Mouse (Mus musculus) midbrain, embryonic 15.5 days (tissue): ENCODE results near the gene Epop. TPM values are rescaled to one million over a fixed set of nuclear protein-coding genes. Genes with fewer than 3 reads are reported as not detected.
"Not testable (repeated sequence)": the region's sequence is repeated elsewhere in the genome, so short reads cannot be mapped to it uniquely, and the experiment has no call there.

Experiments
- ATAC-seq: fragments of 200-750 bp; cut with Nextera tagmentation; replicated peaks from 2 replicates; pipeline ENCODE4 v1.8.0; 2017; ENCODE audit warnings: moderate TSS enrichment
- H3K27ac ChIP-seq: fragments of 300-500 bp; sonication (generic); 2 replicates; pipeline ENCODE4 v1.5.1; 2015; ENCODE audit warnings: mild to moderate bottlenecking, inconsistent platforms
- H3K27me3 ChIP-seq: fragments of 300-500 bp; sonication (generic); replicated peaks from 2 replicates; pipeline ENCODE4 v1.6.1; 2015; ENCODE audit warnings: inconsistent platforms
- H3K36me3 ChIP-seq: fragments of 300-500 bp; sonication (generic); replicated peaks from 2 replicates; pipeline ENCODE4 v1.6.1; 2015; ENCODE audit warnings: inconsistent platforms
- H3K4me1 ChIP-seq: fragments of 300-500 bp; sonication (generic); 2 replicates; pipeline ENCODE4 v1.6.1; 2015; ENCODE audit warnings: inconsistent platforms
- H3K4me2 ChIP-seq: fragments of 300-500 bp; sonication (generic); 2 replicates; pipeline ENCODE4 v1.6.1; 2015; ENCODE audit warnings: inconsistent platforms, mild to moderate bottlenecking, moderate library complexity
- H3K4me3 ChIP-seq: fragments of 300-500 bp; sonication (generic); 2 replicates; pipeline ENCODE4 v1.5.1; 2015; ENCODE audit warnings: mild to moderate bottlenecking, inconsistent platforms
- H3K9ac ChIP-seq: fragments of 300-500 bp; sonication (generic); 2 replicates; pipeline ENCODE4 v1.6.1; 2015; ENCODE audit warnings: mild to moderate bottlenecking, inconsistent platforms
- H3K9me3 ChIP-seq: fragments of 300-500 bp; sonication (generic); 2 replicates; pipeline ENCODE4 v1.6.1; 2016; ENCODE audit warnings: inconsistent platforms
- WGBS: fragments of 180-500 bp; shearing (Covaris S2); methylation state at CpG from one replicate; pipeline ENCODE4 v1.1.7; 2015; ENCODE audit warnings: mixed read lengths; 5-methylcytosine and 5-hydroxymethylcytosine counted together
- polyA plus RNA-seq: library from polyadenylated mRNA; unstranded; fragments of >200 nt; fragmentation: Nextera tagmentation; extraction: Ambion mirVana; gene quantifications from 2 replicates; pipeline ENCODE4 v1.2.1, GENCODE M21; 2015

The Epop gene
- polyA plus RNA-seq, 1 experiment from 2014 or later: 1.9 TPM

- no peaks in the 10 kb centered on the region for H3K9me3 ChIP-seq
- H3K4me2 ChIP-seq: no peak overlapping the region
- WGBS: 67% methylated on average over 8 of the region's 8 CpGs
- H3K9ac ChIP-seq: no peak overlapping the region
- no peaks in the 10 kb centered on the region for H3K4me1 ChIP-seq
- no peak overlapping the region for H3K4me3 ChIP-seq
- ATAC-seq: no peak
- H3K36me3 ChIP-seq: no peaks in the 10 kb centered on the region
- no peak overlapping the region for H3K27ac ChIP-seq
- H3K27me3 ChIP-seq: no peaks in the 10 kb centered on the region
Measured at GRCm38 (mm10) chr11:97641668-97642067, 12.2 kb upstream of the Epop start.

GRCm38 (mm10) chr11:97635468-97636019 lies 6.0 kb upstream of the Epop start:
- no peaks in the 10 kb centered on the region for H3K9me3 ChIP-seq
- H3K36me3 ChIP-seq: no peaks in the 10 kb centered on the region
- H3K9ac ChIP-seq: no peak overlapping the region
- peaks cover 16% of the 10 kb centered on the region for H3K27me3 ChIP-seq
- H3K4me3 ChIP-seq: no peak overlapping the region
- H3K4me2 ChIP-seq: no peak overlapping the region
- H3K4me1 ChIP-seq: no peaks in the 10 kb centered on the region; the same call in 1 of the 2 replicates
- ATAC-seq: no peak
- 76% methylated on average over 11 of the region's 11 CpGs for WGBS
- H3K27ac ChIP-seq: no peak overlapping the region

GRCm38 (mm10) chr11:97632440-97632839 lies 2.9 kb upstream of the Epop start:
- ATAC-seq, H3K9me3 ChIP-seq, H3K9ac ChIP-seq, H3K36me3 ChIP-seq, H3K4me3 ChIP-seq, H3K27ac ChIP-seq, H3K4me2 ChIP-seq: not testable (repeated sequence)
- 81% methylated on average over 4 of the region's 4 CpGs for WGBS
- peaks cover 23% of the 10 kb centered on the region for H3K4me1 ChIP-seq
- peaks cover 43% of the 10 kb centered on the region for H3K27me3 ChIP-seq

- Histone ChIP-seq H3K4me1 (peaks cover 26% of the 10 kb centered on the region), H3K4me2 (no peak overlapping the region), H3K36me3 (no peaks in the 10 kb centered on the region), H3K9ac (no peak overlapping the region), H3K9me3 (no peaks in the 10 kb centered on the region), H3K4me3 (no peak overlapping the region), H3K27me3 (peaks cover 48% of the 10 kb centered on the region), H3K27ac (no peak overlapping the region)
- ATAC-seq: no peak
- WGBS: 3% methylated on average over 12 of the region's 12 CpGs
Measured at GRCm38 (mm10) chr11:97631938-97632337, 2.4 kb upstream of the Epop start.

GRCm38 (mm10) chr11:97631500-97631899 lies 2.0 kb upstream of the Epop start:
- no peaks in the 10 kb centered on the region for H3K36me3 ChIP-seq
- no peak overlapping the region for H3K4me3 ChIP-seq
- peaks cover 29% of the 10 kb centered on the region for H3K4me1 ChIP-seq
- WGBS: 16% methylated on average over 5 of the region's 5 CpGs
- peaks cover 52% of the 10 kb centered on the region for H3K27me3 ChIP-seq
- H3K27ac ChIP-seq: no peak overlapping the region
- no peak overlapping the region for H3K4me2 ChIP-seq
- no peaks in the 10 kb centered on the region for H3K9me3 ChIP-seq
- no peak for ATAC-seq
- H3K9ac ChIP-seq: no peak overlapping the region

- WGBS: 10% methylated on average over 2 of the region's 2 CpGs
- Histone ChIP-seq H3K27ac (no peak overlapping the region), H3K4me3 (no peak overlapping the region), H3K36me3 (no peaks in the 10 kb centered on the region), H3K27me3 (peaks cover 57% of the 10 kb centered on the region), H3K4me2 (no peak overlapping the region), H3K9me3 (no peaks in the 10 kb centered on the region), H3K9ac (no peak overlapping the region), H3K4me1 (peaks cover 29% of the 10 kb centered on the region)
- no peak for ATAC-seq
Measured at GRCm38 (mm10) chr11:97631046-97631445, 1.5 kb upstream of the Epop start.

GRCm38 (mm10) chr11:97628568-97629518 lies 659 bp downstream of the Epop start:
- Histone ChIP-seq H3K27ac (no peak overlapping the region), H3K4me1 (peaks cover 29% of the 10 kb centered on the region), H3K27me3 (peaks cover 78% of the 10 kb centered on the region), H3K4me2 (peak overlapping the region; percentile 80), H3K9ac (peak overlapping the region; percentile 51), H3K9me3 (no peaks in the 10 kb centered on the region), H3K4me3 (peak overlapping the region; percentile 66), H3K36me3 (no peaks in the 10 kb centered on the region)
- ATAC-seq: peak; percentile 58
- under 1% methylated on average over 82 of the region's 106 CpGs for WGBS

GRCm38 (mm10) chr11:97628303-97628567 lies 1.3 kb downstream of the Epop start:
- Histone ChIP-seq H3K36me3 (no peaks in the 10 kb centered on the region), H3K4me1 (peaks cover 29% of the 10 kb centered on the region)

GRCm38 (mm10) chr11:97627556-97628302 lies 1.8 kb downstream of the Epop start:
- peak overlapping the region; percentile 66 for H3K4me3 ChIP-seq
- no peak overlapping the region for H3K27ac ChIP-seq
- peaks cover 78% of the 10 kb centered on the region for H3K27me3 ChIP-seq
- H3K36me3 ChIP-seq: no peaks in the 10 kb centered on the region
- H3K9me3 ChIP-seq: no peaks in the 10 kb centered on the region
- peaks cover 29% of the 10 kb centered on the region for H3K4me1 ChIP-seq
- H3K4me2 ChIP-seq: peak overlapping the region; percentile 80
- no peak for ATAC-seq
- no peak overlapping the region for H3K9ac ChIP-seq
- WGBS: 3% methylated on average over 30 of the region's 30 CpGs

More at GRCm38 (mm10) chr11:97628303-97628567, 1.3 kb downstream of the Epop start:
- H3K4me3 ChIP-seq: peak overlapping the region; percentile 66
- peak overlapping the region; percentile 80 for H3K4me2 ChIP-seq
- no peak for ATAC-seq
- peaks cover 78% of the 10 kb centered on the region for H3K27me3 ChIP-seq
- no peak overlapping the region for H3K27ac ChIP-seq
- no peaks in the 10 kb centered on the region for H3K9me3 ChIP-seq
- WGBS: under 1% methylated on average over 28 of the region's 28 CpGs
- H3K9ac ChIP-seq: no peak overlapping the region

- no peak for ATAC-seq
- Histone ChIP-seq H3K27ac (no peak overlapping the region), H3K4me3 (no peak overlapping the region), H3K36me3 (no peaks in the 10 kb centered on the region), H3K4me2 (no peak overlapping the region), H3K9ac (no peak overlapping the region), H3K27me3 (peaks cover 74% of the 10 kb centered on the region), H3K4me1 (peaks cover 29% of the 10 kb centered on the region), H3K9me3 (no peaks in the 10 kb centered on the region)
- WGBS: 12% methylated on average over 10 of the region's 10 CpGs
Measured at GRCm38 (mm10) chr11:97626850-97627249, 2.7 kb downstream of the Epop start.

GRCm38 (mm10) chr11:97626431-97626830 lies 3.1 kb downstream of the Epop start:
- Histone ChIP-seq H3K27ac (no peak overlapping the region), H3K9ac (no peak overlapping the region), H3K27me3 (peaks cover 70% of the 10 kb centered on the region), H3K9me3 (no peaks in the 10 kb centered on the region), H3K4me2 (no peak overlapping the region), H3K4me3 (no peak overlapping the region), H3K4me1 (peaks cover 29% of the 10 kb centered on the region), H3K36me3 (no peaks in the 10 kb centered on the region)
- ATAC-seq: no peak
- WGBS: 7% methylated on average over 13 of the region's 13 CpGs

GRCm38 (mm10) chr11:97625551-97625950 lies 4.0 kb downstream of the Epop start:
- Histone ChIP-seq H3K4me3 (no peak overlapping the region), H3K9me3 (no peaks in the 10 kb centered on the region), H3K27ac (no peak overlapping the region), H3K4me1 (peaks cover 29% of the 10 kb centered on the region), H3K9ac (no peak overlapping the region), H3K4me2 (no peak overlapping the region), H3K27me3 (peaks cover 61% of the 10 kb centered on the region), H3K36me3 (no peaks in the 10 kb centered on the region)
- WGBS: 77% methylated on average over 5 of the region's 5 CpGs
- ATAC-seq: no peak
